Mouse (Mus musculus) spleen, postnatal 4 days (tissue): ENCODE results near the gene Arfip1.

ENCODE experiments used
- DNase-seq, 2 experiments: peaks; one replicate each; pipeline ENCODE4 v3.0.0; 2022; ENCODE audit warnings: low spot score in 2 of 2

Arfip1 gene

GRCm38 (mm10) chr3:84582023-84582912, at the start of gene Arfip1:
Gene Arfip1, minus strand, starts transcription at chr3:84582625.
- peak; percentile 89 to 93 for DNase-seq

DNA sequence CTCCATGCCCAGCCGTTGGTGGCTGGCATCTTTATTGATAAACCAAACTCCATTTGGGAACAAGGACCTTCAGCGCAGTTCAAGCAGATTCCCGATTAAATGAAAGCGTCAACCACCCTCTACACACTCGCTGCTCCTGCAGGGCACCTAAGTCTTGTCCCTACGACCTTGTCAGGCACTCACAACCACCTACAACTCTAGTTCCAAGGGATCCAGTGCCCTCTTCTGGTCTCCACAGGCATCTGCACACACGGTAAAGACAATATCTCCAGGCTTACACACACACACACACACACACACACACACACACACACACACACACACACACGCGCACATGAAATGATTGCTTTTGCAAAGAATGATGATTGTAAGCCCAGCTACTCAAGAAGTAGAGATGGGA, 49.2 kb upstream of the Arfip1 start:
- no peak for DNase-seq

- DNase-seq = no peak
Observed at GRCm38 (mm10) chr3:84622026-84622425, 39.6 kb upstream of the Arfip1 start.

DNA sequence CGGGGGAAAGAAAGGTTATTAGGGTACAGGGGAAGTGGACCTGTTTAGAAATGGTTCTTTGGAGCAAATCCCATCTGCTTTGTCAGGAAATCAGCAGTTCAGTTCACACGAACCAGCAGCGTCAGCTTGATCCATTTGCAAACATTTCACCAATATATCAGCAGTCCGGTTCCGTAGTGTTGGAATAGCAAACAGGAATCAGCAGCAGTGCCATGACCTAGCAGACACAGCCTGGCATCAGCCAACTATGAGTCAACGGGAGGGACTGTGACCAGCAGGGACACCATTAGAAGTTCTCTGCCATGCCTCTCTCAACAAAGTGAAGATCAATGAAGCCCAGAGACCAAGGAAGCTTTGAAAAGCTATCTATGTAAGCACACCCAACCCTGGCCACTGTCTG, 37.3 kb upstream of the Arfip1 start:
- no peak for DNase-seq

GRCm38 (mm10) chr3:84619056-84619455, 36.6 kb upstream of the Arfip1 start:
- no peak for DNase-seq

GRCm38 (mm10) chr3:84618627-84619026, 36.2 kb upstream of the Arfip1 start:
- DNase-seq = no peak

DNA sequence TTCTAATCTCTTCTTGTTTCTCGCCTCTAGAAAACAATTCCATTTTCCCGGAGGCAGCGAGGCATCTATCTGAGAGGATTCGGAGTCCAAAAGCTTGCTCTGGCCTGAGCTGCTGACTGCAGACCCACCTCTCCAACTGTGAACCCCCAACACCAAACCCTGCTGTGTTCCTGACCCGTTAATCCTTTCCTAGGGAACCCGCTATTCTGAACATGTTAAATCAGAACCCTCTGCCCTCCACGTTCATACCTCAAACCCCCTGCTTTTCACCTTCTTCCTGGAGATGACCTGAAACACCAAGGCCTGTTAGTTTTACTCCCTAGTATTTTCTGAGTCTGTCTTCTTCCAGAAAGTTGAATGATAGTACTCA, 33.4 kb upstream of the Arfip1 start:
- no peak for DNase-seq

DNA sequence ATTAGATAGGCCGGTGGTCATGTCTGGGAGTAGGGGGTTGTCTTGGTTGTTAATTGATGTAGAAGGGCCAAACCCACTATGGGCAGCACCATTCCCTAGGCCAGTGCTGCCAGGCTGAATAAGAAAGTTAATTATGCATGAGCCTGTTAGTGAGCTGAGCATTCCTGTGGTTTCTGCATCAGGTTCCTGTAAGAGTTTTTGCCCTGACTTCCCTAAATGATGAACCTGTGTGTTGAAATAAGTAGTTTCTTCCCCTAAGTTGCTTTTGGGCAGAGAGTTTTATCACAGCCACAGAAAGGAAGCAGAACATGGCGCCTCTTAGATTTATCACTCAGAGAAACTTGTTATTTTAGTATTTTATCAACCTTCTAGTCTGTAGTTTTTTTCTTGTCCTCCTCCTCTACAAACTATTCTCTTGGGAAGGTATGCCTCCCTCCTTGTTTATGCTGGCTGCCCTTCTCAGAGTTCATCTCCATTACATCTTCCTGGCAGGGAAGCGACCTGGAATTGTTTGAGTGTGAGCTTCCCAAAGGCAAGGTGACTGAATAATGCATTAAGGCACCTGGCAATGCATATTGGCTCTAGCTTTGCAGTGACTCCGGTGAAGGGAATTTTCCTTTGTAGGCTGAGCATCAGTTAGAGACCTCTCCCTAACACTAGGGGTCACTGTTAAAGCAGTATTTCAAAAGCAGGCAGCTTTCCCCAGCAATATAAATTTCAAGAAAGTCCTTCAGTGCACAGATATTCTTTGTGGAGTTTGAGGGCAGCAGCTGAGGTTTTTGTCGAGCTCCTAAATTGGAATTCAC, 32.8 kb upstream of the Arfip1 start:
- DNase-seq = no peak

DNA sequence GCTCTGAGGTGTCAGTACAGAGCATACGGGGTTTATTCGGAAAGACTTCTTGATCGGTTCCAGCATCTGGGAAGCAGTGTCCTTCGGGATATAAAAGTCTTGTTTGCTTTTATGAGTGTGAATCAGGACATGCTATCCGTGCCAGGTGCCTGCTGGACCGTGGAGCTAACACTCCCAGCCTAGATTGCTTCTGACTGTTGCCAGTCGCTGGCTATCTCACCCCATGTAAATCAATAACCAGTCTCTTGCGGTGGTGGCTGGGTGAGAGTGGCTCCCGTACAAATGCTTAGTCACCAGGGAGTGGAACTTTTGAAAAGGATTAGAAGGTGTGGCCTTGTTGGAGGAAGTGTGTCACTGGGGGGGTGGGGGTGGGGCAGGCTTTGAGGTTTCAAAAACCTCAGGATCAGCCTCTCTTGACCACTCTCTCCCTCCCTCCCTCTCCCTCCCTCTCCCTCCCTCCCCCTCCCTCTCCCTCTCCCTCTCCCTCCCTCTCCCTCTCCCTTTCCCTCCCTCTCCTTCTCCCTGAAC, 27.8 kb upstream of the Arfip1 start:
- DNase-seq = no peak

- no peak for DNase-seq
Observed at GRCm38 (mm10) chr3:84603212-84603611, 20.8 kb upstream of the Arfip1 start.

DNA sequence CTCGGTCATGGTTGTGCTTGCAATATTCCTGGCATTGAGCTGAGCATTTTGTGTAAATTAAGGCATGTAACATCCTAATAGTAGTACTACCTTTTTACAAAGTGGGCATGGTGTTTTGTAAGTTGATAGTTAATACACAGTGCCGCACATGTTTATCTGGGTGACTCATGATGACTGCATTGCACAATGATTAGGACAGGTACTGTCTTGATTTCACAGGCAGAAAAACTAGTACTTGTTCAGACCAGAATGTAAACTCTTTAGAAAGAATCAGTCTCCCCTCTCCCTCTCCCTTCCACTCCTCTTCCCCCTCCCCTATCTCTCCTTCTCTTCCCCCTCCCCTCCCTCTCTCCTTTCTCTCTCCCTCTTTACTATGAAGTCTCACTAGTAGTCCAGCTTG, 20.3 kb upstream of the Arfip1 start:
- DNase-seq = no peak

DNA sequence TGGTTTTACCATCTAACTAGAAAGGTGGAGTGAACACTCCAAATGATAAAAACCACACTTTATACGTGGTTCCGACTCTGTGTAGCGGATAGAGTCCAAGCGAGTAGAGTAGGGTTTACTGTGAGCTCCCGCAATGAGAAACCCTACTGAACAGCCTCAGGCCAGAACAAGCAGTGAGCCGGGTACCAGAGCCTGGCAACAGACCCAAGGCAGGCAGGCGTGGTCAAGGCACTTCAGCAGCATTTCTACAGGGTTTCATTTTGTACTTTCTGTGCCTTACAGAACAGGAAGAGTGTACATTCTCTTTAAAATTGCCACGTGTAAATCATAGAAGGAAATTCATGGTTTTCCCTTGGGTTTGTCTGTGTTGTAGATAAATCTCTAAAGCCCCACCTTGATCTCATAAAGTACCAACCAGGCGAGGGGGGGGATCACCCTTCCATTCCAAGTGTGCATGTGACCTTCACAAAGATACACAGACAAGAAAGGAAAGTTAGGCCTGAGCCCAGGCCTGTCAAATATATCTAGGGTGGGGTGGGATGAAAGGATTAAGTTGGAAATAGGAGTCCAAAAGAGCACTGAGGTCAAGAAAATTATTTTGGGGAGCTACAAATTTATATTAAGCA, 19.6 kb upstream of the Arfip1 start:
- DNase-seq = no peak

- DNase-seq = no peak
Observed at GRCm38 (mm10) chr3:84598756-84599155, 16.3 kb upstream of the Arfip1 start.

GRCm38 (mm10) chr3:84597996-84598734, 15.7 kb upstream of the Arfip1 start:
- no peak for DNase-seq

GRCm38 (mm10) chr3:84595677-84596234, 13.3 kb upstream of the Arfip1 start:
- DNase-seq = no peak

DNA sequence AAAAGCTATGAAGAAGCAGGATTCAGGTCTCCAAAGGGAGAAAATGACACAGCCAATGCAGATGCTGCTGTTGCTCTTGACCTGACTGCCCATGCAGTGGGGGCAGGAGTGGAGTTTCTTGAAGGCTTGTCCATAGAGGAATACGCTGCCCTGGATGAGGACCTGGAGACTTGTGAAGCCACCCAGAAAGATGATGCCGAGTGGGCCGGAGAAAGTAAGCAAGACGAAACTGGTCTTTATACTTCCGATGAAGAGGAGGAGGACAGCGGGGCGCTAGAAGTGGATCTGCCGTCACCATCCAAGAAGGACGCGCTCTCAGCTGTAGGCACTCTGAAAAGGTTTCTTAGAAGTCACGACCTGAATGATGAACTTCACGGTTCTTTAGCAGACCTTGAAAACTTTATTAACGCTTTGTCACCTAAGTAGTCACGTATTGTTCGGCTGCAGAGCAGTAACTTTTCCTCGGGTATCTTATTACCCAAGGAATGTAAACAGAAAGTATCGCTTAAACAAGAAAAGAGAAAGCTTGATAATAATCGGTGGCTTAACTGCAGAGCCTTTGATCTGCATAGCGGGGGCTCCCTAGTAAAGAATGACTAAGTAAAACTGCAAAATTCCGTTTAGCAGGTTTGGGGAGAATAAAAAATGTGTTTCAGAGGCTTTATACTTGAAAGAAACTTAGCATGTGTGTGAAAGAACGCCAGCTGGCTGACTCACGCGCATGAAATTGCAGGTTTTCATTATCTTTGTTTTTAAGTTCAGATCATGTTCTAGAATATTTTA, 12.7 kb upstream of the Arfip1 start:
- DNase-seq = no peak

DNA sequence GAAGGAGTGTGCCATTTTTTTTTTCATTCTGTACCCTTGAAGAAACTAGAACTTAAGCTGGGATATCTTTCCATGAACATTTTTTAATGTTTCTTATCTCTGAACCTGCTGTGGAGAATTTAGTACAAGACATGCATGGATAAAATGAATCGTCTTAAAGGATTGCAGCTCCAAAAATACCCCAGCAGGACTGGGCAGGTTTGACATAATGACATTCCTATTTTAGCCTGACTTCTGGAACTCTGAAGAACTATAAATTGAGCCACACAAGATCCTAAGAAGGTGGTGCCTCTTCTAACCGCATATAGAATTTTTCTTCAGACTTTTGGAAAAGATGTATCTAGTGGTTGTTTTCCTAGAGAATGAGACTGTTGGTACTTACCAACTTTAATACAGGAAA, 10.8 kb upstream of the Arfip1 start, which contains the start of gene Tigd4:
Gene Tigd4, plus strand, starts transcription at position 301 of the 400 bp plus-strand sequence.
- no peak for DNase-seq

DNA sequence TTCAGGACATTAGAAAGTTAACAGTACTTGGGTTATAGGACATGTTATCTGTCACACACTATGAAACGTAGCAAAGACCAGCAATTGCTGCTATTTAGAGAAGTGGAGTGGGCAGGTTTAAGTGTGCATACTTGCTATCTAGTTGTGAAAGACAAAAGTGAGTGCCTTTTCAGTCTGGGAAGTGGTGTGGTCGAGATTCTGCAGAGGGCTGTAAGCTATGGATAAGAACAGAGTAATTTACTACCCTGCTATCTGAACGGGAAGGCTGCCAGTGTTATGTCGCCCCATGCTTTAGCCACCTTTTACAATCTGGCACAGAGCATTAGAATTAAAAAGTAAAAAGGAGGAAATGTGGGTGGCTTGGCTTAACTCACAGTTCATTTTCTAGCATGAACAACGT, 4.3 kb upstream of the Arfip1 start:
- no peak for DNase-seq

GRCm38 (mm10) chr3:84582913-84583276, 470 bp upstream of the Arfip1 start:
- no peak for DNase-seq

- DNase-seq = no peak
Observed at GRCm38 (mm10) chr3:84581696-84582022, 766 bp downstream of the Arfip1 start.

GRCm38 (mm10) chr3:84580716-84581115, 1.7 kb downstream of the Arfip1 start:
- DNase-seq = no peak
